Mouse (Mus musculus): ENCODE measurements around the gene Gm28053. TPM values are rescaled to one million over a fixed set of nuclear protein-coding genes. Genes with fewer than 3 reads are reported as not detected.

Gene Gm28053
- polyA plus RNA-seq, 1 experiment = 0.43 TPM

DNA sequence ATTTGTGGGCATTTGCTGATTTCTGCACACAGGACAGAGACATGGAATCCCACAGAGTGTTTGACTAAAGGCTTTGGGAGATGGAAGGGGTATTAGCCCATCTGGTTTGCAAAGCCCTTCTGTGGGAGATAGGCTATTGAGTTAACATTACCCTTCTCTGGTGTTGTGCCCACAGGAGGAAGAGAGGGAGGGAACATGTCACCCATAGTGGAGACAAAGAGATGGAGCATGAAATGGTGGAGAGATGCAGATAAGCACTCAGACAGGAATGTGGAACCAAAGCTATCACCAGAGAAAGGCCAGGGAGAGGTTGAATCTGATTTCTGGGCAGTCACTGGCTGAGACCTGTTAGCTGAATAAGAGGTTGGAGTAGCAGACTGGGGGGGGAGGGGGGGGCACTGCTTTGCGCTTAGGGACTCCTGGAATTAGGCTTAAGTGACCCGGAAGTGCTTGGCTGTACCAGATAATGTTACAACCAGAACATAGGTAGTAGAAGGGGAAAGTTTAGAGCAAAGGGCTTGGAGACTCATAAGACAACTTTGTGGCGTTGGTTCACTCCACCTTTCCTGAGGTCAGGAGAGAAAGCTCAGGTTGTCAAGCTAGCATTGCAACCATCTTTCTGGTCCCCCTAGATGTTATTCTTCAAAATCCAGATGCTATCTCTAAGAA lies 22.2 kb downstream of the Gm28053 start:
- H3K27ac ChIP-seq (ENCODE audit: insufficient read depth, low read length) = peak overlapping the region; percentile 97
- peaks cover 22% of the 10 kb centered on the region for H3K36me3 ChIP-seq (ENCODE audit: control insufficient read depth, insufficient read depth, low read length)
- TF ChIP-seq POLR2A (IDR thresholded peaks at IDR 0.05; ENCODE audit: low read depth, low read length) (no peak; the same call in 1 of the 2 replicates), CTCF (IDR thresholded peaks at IDR 0.05; ENCODE audit: extremely low read depth, insufficient read depth, insufficient read length, insufficient replicate concordance) (no peak)
- DNase-seq (ENCODE audit: low read depth in 1 of 2, low spot score in 2 of 2) = no peak
- peak overlapping the region; percentile 66 for H3K4me3 ChIP-seq (ENCODE audit: extremely low read depth, insufficient read depth, insufficient read length)
- no peaks in the 10 kb centered on the region for H3K27me3 ChIP-seq (ENCODE audit: control insufficient read depth, insufficient read depth, low read length)
- H3K4me1 ChIP-seq (ENCODE audit: control insufficient read depth, insufficient read depth, insufficient read length) = peaks cover 35% of the 10 kb centered on the region
- WGBS = 18% methylated on average over 3 of the region's 3 CpGs

GRCm38 (mm10) chr6:48741273-48741672 lies 22.9 kb downstream of the Gm28053 start:
- DNase-seq (ENCODE audit: low read depth in 1 of 2, low spot score in 2 of 2) = peak in 1 of 2 experiments; percentile 40
- peaks cover 22% of the 10 kb centered on the region for H3K36me3 ChIP-seq (ENCODE audit: control insufficient read depth, insufficient read depth, low read length)
- peaks cover 31% of the 10 kb centered on the region for H3K4me1 ChIP-seq (ENCODE audit: control insufficient read depth, insufficient read depth, insufficient read length)
- peak overlapping the region; percentile 66 for H3K4me3 ChIP-seq (ENCODE audit: extremely low read depth, insufficient read depth, insufficient read length)
- peak; percentile 38; the same call in 1 of the 2 replicates for TF ChIP-seq POLR2A (IDR thresholded peaks at IDR 0.05; ENCODE audit: low read depth, low read length)
- no peak for TF ChIP-seq CTCF (IDR thresholded peaks at IDR 0.05; ENCODE audit: extremely low read depth, insufficient read depth, insufficient read length, insufficient replicate concordance)
- WGBS = 12% methylated on average over 3 of the region's 3 CpGs
- H3K27me3 ChIP-seq (ENCODE audit: control insufficient read depth, insufficient read depth, low read length) = no peaks in the 10 kb centered on the region
- H3K27ac ChIP-seq (ENCODE audit: insufficient read depth, low read length) = peak overlapping the region; percentile 97

DNA sequence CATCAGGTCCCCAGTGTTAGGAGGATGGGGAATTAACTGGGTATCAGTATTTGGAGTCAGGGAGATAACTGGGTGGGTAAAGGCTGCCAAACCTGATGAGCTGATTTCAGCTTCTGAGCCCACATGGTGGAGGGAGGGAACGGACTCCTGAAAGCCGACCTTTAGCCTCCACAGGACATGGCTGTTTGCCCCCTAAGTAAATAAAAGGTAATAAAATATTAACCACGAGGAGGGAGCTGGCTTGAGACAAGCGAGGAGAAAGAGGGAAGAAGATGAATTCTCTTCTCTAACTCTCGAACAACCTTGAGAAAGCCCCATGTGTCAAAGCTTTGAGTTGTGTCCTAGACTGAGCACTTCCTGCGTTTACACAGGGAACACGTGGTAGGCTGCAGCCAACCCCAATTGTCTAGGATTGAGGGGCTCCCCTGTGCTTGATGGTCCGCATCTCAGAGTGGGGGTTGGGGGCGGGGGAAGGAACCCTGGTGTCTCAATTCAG lies 23.4 kb downstream of the Gm28053 start:
- TF ChIP-seq CTCF (IDR thresholded peaks at IDR 0.05; ENCODE audit: extremely low read depth, insufficient read depth, insufficient read length, insufficient replicate concordance) = no peak
- TF ChIP-seq POLR2A (IDR thresholded peaks at IDR 0.05; ENCODE audit: low read depth, low read length) = no peak
- peaks cover 29% of the 10 kb centered on the region for H3K4me1 ChIP-seq (ENCODE audit: control insufficient read depth, insufficient read depth, insufficient read length)
- peak overlapping the region; percentile 66 for H3K4me3 ChIP-seq (ENCODE audit: extremely low read depth, insufficient read depth, insufficient read length)
- WGBS = 39% methylated on average over 9 of the region's 9 CpGs
- no peak for DNase-seq (ENCODE audit: low read depth in 1 of 2, low spot score in 2 of 2)
- H3K27ac ChIP-seq (ENCODE audit: insufficient read depth, low read length) = peak overlapping the region; percentile 97
- no peaks in the 10 kb centered on the region for H3K27me3 ChIP-seq (ENCODE audit: control insufficient read depth, insufficient read depth, low read length)
- peaks cover 22% of the 10 kb centered on the region for H3K36me3 ChIP-seq (ENCODE audit: control insufficient read depth, insufficient read depth, low read length)

GRCm38 (mm10) chr6:48742422-48743351 lies 24.3 kb downstream of the Gm28053 start:
- TF ChIP-seq CTCF (IDR thresholded peaks at IDR 0.05; ENCODE audit: extremely low read depth, insufficient read depth, insufficient read length, insufficient replicate concordance) (no peak), POLR2A (IDR thresholded peaks at IDR 0.05; ENCODE audit: low read depth, low read length) (no peak)
- Histone ChIP-seq H3K4me1 (ENCODE audit: control insufficient read depth, insufficient read depth, insufficient read length) (peaks cover 26% of the 10 kb centered on the region), H3K4me3 (ENCODE audit: extremely low read depth, insufficient read depth, insufficient read length) (no peak overlapping the region), H3K27me3 (ENCODE audit: control insufficient read depth, insufficient read depth, low read length) (no peaks in the 10 kb centered on the region), H3K27ac (ENCODE audit: insufficient read depth, low read length) (peak overlapping the region; percentile 97), H3K36me3 (ENCODE audit: control insufficient read depth, insufficient read depth, low read length) (peaks cover 22% of the 10 kb centered on the region)
- WGBS = 83% methylated on average over 52 of the region's 52 CpGs
- DNase-seq (ENCODE audit: low read depth in 1 of 2, low spot score in 2 of 2) = no peak

DNA sequence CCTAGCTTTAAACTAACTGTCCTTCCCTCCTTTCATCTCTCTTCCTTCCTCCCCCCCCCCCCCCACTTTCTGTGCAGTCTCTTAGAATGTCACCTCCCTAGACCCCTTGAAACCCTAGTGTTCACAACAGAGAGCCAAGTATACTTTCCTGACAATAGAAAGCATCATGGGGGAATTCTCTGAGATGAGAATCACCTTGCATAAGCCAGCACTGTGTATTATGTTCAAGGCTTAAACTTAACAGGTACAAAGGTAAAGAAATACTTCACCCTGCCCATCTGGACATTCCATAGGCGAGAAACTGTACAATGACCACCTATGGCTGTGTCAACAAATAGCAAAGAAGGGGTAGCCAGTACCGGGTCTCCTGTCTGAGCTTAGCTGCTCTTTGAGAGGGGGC lies 27.1 kb downstream of the Gm28053 start:
- H3K4me1 ChIP-seq (ENCODE audit: control insufficient read depth, insufficient read depth, insufficient read length) = peaks cover 27% of the 10 kb centered on the region
- no peak for TF ChIP-seq POLR2A (IDR thresholded peaks at IDR 0.05; ENCODE audit: low read depth, low read length)
- no peak for TF ChIP-seq CTCF (IDR thresholded peaks at IDR 0.05; ENCODE audit: extremely low read depth, insufficient read depth, insufficient read length, insufficient replicate concordance)
- no peaks in the 10 kb centered on the region for H3K27me3 ChIP-seq (ENCODE audit: control insufficient read depth, insufficient read depth, low read length)
- WGBS = 8% methylated on average over 2 of the region's 2 CpGs
- H3K4me3 ChIP-seq (ENCODE audit: extremely low read depth, insufficient read depth, insufficient read length) = peak overlapping the region; percentile 72
- peak overlapping the region; percentile 98 for H3K27ac ChIP-seq (ENCODE audit: insufficient read depth, low read length)
- H3K36me3 ChIP-seq (ENCODE audit: control insufficient read depth, insufficient read depth, low read length) = peaks cover 21% of the 10 kb centered on the region
- DNase-seq (ENCODE audit: low read depth in 1 of 2, low spot score in 2 of 2) = no peak

DNA sequence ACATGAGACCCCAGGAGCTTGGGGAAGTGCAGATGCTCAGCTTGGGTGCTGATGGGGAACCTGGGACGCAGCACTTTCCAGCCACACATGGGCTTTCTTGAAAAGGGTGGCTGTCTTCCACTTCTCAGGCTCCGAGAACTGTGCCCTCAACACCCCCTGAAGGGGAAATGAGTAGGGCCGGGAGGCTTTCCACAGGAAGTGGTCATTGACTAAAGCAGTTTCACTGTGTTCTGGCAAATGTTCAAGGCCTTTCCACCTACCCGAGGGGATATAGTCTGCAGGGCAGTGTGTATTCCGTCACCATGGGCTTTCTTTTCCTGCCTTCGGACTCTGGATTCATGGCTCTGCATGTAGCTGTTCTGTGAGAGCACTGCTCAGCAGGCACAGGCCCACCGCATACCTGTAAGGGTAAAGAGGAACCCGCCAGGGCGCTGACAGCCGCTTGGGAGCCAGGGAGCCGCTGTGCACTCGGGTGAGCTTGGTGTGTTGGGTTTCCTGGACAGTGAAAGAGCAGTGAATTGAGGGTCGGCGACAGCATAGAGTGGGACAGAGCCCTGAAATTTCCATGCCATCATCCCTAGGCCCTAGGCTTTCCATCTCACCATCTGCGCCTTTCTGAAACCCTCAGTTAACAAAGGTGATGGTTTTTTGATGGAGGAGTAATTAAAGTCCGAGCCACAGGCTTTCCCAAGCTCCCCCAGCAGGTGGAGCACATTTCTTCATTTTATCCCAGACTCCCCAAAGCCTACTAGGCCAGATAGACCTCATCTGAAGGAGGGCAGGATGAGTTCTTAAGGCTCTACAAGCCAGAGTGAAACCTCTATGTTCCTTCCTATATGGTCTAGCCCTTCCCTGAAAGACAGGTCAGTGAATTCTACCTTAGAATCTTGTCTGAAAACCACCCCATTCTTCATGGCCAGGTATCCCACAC lies 27.8 kb downstream of the Gm28053 start, which contains the start of gene Gimap5:
TSS of gene Gimap5 (plus strand) at position 239 of the 931 bp plus-strand sequence.
- peak; percentile 68 for TF ChIP-seq POLR2A (IDR thresholded peaks at IDR 0.05; ENCODE audit: low read depth, low read length)
- 0 out of 2 replicates have a peak, but pooled peaks have one; percentile 6 for TF ChIP-seq CTCF (IDR thresholded peaks at IDR 0.05; ENCODE audit: extremely low read depth, insufficient read depth, insufficient read length, insufficient replicate concordance)
- Histone ChIP-seq H3K36me3 (ENCODE audit: control insufficient read depth, insufficient read depth, low read length) (peaks cover 20% of the 10 kb centered on the region), H3K27ac (ENCODE audit: insufficient read depth, low read length) (peak within 1 kb of the TSS; percentile 98), H3K4me1 (ENCODE audit: control insufficient read depth, insufficient read depth, insufficient read length) (peaks cover 27% of the 10 kb centered on the region), H3K27me3 (ENCODE audit: control insufficient read depth, insufficient read depth, low read length) (no peaks in the 10 kb centered on the region), H3K4me3 (ENCODE audit: extremely low read depth, insufficient read depth, insufficient read length) (peak within 1 kb of the TSS; percentile 72)
- peak; percentile 74 to 83 for DNase-seq (ENCODE audit: low read depth in 1 of 2, low spot score in 2 of 2)
- WGBS = 4% methylated on average over 16 of the region's 16 CpGs
